Mouse (Mus musculus): Measurements from ENCODE around the gene Clec9a.

The Clec9a gene

DNA sequence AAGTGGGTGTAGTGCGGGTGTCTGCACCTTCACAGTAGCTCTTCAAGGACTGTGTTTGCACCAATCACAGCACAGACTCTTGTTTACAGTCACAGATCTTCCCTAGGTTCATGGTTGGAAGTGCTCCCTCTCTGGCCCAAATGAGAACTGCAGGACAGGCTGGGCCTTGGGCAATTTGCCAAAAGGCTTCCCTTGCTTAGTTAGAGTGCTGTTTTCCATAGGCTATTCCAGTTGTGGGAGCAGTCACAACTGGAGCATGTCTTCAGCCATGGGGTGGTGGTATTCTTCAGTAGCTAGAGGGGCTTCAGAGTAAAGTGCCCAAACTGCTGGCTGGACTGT is 15.0 kb downstream of the Clec9a start:
- peak; percentile 71 for DNase-seq (ENCODE audit: low read depth, low spot score)

DNA sequence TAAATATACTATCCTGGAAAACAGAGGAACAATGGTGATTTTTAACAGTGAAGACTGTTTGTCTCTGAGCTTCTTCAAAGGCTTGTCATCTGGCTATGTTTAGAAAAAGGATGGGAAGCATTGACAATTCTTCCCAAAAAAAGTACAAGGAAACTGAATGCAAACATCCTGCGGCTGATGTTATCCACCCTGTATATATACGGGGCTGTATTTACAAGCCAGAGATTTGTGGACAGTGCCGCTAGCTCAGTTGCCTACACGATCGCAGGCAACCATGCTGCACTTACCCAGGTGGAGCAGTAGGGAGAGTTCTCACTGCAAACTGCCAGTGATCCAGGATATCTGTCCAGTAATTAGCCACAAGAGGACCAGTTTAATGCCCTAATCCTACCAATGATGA is 16.6 kb downstream of the Clec9a start:
- DNase-seq (ENCODE audit: low read depth, low spot score) = peak; percentile 46

- no peak for DNase-seq (ENCODE audit: low read depth, low spot score)
These were observed 17.1 kb downstream of the Clec9a start for GRCm38 (mm10) chr6:129425812-129426211.

- DNase-seq (ENCODE audit: low read depth, low spot score) = no peak
These were observed 18.6 kb downstream of the Clec9a start for GRCm38 (mm10) chr6:129427281-129427680.

DNA sequence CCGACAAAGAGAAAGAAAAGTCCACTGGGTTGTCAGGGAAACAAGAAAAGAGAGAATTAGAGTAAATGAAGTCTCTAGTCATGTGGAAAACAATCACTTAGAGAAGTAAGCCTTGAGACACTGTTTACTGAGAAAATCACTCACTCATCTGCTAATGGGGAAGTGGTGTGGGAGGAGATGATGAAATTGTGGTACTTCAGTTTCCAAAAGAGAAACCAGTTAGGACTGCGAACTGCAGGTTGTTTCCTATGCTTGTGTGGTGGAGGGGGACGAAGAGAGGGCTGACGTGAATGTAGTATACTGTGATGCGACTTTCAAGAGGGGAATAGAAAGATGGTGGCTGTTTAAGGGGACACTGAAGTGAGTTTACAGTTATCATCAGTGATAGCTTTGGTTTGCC is 25.6 kb downstream of the Clec9a start:
- DNase-seq (ENCODE audit: low read depth, low spot score) = peak; percentile 41

DNA sequence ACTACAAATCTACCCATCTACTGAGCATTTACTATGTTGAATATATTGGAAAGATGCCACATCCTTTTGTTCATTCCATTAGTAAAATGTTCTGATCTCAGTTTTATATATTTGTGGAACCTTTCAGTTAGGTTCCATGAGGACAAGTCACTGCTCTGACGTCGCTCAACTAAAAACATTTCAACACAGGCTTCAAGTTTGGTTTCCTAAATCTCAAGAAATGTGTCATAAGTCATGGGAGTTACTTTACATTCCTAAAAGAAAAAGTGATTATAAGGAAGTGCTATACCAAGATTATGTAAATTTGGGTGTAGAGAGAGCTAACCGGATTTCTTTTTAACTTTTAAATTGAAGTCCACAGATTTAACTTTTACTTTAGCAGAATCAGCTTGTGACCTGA is 27.4 kb downstream of the Clec9a start:
- DNase-seq (ENCODE audit: low read depth, low spot score) = no peak

GRCm38 (mm10) chr6:129438033-129438432 is 29.4 kb downstream of the Clec9a start:
- DNase-seq (ENCODE audit: low read depth, low spot score) = no peak

DNA sequence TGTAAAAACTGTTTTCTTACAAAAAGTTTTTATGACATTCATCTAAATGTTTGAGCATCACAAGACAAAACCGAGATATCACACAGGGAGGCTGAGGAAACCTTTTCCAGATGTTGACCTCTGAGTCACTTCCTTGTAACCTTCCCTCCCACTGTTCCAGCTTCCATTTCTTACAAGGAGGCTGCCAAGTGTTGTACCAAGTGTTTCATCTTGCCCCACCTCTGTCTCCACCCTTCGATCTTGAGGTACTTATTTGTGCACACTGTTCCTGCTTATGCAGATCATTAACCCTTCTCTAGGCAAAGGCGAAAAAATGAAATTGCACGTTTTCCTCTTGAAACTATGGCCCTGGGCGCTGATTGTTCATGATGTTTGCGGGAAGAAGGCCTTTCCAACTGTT is 41.1 kb downstream of the Clec9a start:
- DNase-seq (ENCODE audit: low read depth, low spot score) = no peak

DNA sequence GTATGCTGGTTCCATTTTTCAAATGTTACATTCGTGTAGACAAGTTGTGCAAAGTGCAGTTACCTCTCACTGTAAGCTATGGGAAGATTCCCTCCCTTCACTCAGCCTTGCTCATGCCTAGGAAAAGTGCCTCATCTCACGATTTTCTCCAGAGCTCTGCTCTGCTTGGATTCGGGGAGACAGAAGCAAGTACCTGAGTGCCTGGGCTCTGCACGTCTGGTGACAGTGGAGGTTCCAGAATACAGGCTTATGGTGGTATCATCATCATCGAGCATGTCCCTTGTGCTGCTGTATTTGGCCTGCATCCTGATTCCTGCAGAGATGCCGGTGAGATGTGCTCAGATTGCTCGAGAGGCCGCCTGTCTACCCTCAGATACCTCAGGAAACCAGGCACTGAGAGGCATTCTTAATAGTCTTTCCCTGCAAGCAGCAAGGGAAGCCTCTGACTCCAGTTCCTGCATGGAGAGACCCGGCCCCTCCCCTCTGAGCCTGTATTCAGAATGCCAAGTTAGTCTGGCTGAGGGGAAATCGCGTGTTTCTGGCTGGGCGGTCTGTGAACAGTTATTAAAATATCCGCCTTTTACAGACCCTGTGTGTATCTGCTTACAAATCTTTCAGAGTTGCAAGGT is 42.9 kb downstream of the Clec9a start, which contains the start of gene Clec1a:
Clec1a (minus strand) TSS at position 590 of the 629 bp plus-strand sequence.
- peak; percentile 34 for DNase-seq (ENCODE audit: low read depth, low spot score)

DNA sequence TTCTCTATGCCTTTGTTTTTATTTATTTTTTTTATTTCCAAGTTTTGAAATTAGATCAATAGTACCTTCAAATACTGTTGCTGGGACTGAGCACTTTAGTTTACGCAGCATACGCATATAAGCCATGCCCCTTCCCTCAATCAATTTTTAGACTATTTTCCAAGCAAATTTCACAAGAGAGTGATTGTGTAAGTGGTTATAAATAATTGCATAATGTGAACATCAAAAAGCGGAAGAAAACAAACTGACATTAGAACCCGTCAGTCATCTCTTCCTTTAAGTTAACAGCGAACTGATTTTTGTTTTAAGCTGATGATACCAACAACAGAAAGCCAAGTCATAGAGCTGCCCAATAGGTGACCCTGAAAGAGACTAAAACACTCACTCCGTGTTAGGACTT is 62.7 kb downstream of the Clec9a start:
- no peak for DNase-seq (ENCODE audit: low read depth, low spot score)

GRCm38 (mm10) chr6:129472627-129473026 is 64.0 kb downstream of the Clec9a start:
- no peak for DNase-seq (ENCODE audit: low read depth, low spot score)

Data from brain, adult 2 months (tissue).